Mouse (Mus musculus) brain, adult 2 months (tissue): ENCODE results near the gene Plcg1.

Experiments
- DNase-seq: peaks from one replicate; pipeline ENCODE4 v3.0.0; 2011; ENCODE audit warnings: low read depth, low spot score

Gene Plcg1

DNA sequence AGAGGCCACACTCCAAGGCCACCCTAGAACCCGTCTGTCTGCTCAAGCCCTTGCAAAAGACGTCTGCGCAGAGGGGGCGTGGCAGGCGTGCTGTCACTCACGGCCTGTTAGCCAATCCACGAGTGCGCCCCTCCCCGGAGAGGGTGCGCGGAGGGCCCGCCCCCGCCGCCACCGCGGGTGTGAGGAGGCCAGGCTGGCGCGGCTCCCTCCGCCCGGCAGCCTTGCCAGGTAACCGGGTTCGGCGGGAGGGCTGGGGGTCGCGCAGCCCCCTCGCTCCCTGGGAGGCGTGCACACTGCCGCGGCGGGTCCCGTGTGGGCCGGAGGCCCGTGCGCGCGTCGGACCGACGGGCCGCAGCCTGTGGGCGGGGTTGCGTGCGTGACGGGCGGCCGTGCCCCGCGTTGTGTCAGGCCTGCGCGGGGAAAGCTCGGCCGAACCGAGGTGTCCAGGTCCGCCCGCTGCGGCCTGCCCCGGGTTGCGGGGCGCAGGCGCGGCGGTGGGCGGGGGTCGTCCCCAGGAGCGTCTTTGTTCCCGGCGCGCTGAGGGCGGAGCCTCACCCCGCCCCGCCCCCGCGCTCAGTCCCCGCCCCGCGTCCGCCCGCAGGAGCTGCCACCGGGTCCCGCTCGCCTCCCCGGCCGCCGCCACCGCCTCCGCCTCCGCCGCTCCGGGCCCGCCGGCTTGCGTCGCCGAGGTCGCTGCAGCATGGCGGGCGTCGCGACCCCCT, at the start of gene Plcg1:
TSS of gene Plcg1 (plus strand) at position 184 of the 722 bp plus-strand sequence.
- DNase-seq, result peak; percentile 97

DNA sequence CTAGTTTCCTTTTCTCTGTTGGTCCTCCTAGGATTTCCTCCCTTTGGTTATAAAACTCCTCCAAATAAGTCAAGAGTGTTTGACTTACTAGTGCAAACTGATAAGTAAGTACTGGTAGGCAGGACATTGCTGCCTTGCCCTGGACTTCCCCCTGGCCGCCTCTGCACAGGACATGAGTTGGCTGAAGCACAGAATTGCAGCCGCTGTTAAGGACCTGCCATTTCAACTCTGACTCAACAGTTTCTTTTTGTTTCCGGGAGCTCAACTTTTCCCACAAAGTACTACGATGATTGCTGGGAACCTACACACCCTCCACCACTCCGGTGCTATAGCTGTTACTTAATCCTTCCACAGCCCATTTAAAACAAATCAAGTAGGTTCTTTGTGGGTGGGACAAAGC, 30.8 kb upstream of the Plcg1 start:
- DNase-seq, result no peak

DNA sequence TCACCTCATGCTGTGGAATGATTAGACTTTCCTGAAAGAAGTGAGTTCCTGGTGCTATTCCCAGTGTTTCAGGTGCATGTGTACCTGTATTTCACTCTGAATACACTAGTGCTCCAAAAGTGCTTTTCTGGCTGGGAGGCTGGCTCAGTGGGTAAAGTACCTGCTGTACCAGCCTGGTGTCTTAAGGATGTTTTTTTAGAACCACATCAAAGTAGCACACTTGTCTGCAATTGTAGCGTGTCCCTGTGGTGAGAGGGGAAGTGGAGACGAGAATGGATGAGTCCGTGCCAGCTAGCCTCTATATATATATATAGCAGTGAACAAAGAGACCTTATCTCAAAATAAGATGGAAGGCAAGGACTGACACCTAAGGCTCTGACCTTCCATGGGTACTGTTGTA, 29.5 kb upstream of the Plcg1 start:
- no peak for DNase-seq

DNA sequence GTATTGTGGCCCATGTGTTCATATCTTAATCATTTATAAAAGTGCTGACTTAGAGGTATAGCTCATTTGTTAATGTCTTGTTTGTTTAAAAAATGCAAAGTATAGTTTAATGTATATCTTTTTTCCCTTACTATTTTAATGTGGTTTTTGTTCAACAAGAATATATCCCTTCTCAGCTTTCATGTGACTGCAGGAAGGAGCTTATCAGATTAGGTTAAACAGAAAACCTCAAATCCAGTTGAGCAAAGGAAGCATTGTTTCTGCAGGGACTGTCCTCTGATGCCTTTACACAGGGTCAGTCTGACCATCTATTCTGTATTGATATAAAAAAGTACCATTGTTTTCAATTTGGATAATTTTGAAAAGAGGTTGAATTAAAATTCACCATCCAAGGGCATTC, 28.3 kb upstream of the Plcg1 start:
- no peak for DNase-seq

DNA sequence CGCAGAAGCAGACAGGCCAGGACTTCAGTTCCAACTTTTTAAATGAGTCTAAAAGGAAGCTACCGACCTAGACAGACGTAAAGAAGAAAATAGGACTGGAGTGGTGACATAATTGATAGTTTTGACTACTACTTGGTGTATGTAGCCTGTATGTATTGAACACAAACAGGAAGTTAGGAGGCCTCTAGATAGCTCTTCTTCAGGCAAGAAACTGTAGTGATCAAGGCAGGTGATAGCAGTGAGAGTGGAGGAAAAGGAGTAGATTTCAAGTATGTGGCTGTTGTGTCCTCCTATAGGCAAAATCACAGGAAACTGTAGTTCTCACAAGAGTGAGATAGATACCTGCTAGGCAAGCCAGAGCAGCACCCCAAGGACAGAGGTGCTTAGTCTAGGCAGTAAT, 23.4 kb upstream of the Plcg1 start:
- no peak for DNase-seq

DNA sequence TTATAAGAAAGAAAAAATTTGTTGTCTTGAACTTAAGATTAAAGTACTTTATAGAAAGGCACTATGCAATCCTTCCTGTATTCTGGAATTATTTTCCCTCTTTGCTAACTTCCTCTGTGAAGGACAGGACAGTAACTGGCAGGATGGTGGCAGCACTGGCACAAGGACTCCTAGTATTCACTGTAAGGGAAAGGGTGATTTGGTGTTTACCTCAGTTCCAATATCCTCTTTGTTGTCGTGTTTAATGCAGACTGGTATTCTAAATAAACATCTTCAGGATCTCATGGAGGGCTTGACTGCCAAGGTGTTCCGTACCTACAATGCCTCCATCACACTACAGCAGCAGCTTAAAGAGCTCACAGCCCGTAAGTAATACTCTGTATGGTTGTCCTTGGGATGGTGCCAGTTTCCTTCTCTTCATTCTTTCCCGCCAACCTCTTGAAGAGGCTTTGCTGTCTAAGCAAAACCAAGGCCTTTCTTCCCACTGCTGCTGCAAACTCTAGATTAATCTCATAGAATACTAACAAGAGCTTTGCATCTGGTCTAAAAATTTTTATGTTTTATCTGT, 15.6 kb upstream of the Plcg1 start:
- DNase-seq, result no peak

DNA sequence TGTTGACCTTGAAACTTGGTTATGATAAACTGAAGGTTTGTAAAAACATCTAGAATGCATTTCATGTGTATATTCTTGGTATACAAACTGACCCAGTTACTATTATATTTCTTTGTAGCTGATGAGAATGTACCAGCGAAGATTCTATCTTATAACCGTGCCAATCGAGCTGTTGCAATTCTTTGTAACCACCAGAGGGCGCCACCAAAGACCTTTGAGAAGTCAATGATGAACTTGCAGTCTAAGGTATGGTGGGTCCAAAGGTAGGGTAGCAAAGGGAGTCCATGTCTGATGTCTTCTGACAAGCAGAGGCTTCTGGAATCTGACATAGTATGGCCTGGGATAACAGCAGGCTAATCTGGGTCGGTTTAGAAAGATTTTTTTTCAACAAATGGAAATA, 13.8 kb upstream of the Plcg1 start:
- DNase-seq, result peak; percentile 72

DNA sequence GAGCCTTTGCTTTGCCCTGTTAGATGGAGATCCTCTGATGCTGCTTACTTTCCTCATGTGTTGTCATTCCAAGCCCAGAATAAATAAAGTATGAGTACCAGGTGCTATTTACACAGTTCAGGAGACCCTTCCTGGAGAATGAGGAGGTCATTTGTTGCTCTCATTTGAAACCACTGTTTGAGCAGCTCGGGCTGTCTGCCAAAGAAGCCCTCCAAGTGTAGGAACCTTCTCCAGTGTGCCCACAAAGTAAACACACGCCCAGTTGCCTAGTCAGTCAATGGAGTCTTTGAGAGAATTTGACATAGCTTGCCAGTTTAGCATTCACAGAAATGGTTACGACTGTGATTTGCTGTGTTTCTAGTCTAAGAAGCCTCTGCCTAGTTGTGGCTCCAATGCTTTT, 12.3 kb upstream of the Plcg1 start:
- no peak for DNase-seq

DNA sequence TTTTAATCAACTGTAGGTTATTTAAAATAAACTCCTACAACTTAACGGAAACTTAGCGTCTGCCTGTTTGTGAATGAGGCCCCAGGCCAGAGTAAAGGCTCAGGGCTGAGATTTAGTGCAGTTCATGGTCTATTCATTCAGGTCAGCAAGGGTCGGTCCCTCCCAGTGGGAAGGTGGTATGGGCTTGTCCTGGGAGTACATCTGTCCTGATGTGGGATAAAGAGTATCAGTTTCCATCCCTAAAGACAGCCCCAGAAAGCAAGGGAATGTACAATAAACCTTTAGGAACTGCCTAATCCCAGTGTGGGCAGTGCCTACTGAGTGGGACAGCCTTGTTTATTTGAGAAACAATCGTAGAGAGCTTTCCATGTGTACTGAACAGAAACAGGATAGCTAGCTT, 8.4 kb upstream of the Plcg1 start:
- DNase-seq, result no peak

DNA sequence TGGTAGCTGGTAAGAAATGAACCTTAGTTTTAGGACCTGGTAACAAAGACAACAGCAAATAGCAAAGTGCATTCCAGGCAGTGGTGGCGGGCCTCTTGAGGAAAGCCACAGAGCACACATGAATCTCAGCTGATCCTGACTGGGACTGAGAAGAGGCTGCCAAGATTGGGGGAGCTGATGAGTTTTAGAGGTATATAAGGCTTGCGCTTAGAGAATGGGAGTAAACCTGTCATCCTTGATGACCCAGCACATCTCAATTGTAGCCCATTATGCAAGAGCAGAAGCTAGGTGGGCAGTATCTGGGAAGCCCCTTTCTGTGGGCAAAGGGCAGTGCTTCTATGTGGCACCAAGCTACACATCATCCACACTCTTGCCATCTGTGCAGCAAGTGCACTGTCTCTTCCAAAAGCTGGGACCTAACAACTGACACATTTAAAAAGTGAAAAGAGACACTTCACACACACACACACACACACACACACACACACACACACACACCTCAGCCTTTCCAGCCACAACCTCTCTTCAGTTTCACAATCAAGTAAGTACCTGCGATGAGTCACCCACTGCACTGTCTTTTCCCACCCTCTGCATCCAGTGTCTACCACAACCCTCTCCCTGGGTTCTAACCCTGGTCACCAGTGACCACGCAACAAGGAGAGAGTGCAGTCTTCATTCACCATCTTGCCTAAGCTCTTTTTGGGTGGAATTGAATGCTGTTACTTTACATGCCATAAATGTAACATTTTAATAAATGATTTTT, 7.3 kb upstream of the Plcg1 start:
- no peak for DNase-seq

DNA sequence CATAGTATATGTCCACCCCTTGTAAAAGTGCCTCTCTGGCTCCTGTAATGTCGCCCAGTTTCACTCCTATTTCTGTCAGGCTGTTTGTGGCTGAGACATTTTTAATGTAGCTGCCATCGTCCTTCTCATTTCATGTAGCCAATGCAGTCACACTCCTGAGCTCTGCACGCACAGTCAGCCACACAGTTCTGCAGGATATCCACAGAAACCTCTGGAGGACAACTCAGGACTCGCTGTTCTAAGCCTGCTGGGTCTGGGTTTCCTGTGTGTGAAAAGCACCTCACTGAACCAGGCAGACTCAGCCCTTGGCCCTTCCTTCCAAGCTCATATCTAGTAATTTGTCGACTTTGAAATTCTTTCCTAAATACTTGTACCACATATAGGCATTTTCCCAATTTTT, 6.6 kb upstream of the Plcg1 start:
- no peak for DNase-seq

DNA sequence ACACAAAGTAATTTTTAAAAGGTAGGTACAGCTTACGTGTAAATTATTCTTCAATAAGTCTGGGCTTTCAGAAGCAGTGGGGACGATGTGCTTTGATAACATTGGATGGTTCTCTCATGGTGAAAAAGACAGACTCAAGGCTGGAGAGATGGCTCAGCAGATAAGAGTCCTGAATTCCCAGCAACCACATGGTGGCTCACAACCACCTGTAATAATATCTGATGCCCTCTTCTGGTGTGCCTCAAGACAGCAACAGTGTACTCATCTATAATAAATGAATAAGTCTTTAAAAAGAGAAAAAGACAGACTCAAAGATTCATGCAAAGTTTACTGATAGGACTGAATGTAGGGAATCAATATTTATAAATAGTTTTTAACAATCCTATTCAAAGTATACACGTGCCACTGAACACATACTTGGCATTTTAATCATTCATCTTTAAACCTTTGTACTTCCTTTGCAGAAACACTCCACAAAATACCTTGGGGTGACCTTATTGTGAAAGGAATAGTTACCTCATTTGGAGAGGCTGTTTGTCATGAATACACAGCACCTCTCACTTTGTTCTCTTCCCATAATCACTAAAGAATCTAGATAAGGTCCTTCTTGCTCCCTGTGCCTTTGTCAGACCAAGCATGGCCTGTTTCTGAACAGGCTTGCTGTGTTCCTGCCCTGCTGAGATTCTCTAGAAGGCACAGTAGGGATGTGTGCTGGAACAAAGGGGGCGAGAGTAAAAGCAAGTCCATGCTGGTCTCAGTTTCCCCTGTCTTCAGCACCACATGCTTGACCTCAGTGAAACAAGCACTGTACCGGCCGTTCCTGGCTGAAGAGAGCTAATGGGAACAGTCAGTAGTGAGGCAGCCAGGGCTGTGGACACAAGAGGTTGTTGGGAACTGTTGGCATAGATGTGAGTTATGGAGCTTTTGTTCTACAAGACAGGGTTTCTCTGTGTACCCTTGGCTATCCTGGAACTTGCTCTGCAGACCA, 4.9 kb upstream of the Plcg1 start:
- no peak for DNase-seq

DNA sequence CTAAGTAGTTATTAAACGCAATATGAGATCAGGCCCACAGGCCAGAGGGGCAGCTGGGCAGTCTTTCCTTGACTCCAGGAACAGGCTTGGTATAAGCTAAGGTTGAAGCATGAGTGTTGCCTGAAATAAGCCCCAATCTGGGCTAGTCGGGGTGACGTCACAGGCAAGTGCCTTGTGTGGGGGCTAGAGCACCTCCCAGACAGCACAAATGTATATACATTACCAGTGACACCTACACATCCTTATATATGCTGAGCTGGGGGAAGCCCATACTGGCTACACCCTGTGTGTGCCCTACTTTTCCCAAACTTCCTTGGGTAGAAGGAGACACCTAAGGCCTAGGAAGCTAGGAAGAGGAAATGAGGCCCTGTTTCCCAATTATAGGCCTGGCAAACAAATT, 2.1 kb upstream of the Plcg1 start:
- peak; percentile 75 for DNase-seq

DNA sequence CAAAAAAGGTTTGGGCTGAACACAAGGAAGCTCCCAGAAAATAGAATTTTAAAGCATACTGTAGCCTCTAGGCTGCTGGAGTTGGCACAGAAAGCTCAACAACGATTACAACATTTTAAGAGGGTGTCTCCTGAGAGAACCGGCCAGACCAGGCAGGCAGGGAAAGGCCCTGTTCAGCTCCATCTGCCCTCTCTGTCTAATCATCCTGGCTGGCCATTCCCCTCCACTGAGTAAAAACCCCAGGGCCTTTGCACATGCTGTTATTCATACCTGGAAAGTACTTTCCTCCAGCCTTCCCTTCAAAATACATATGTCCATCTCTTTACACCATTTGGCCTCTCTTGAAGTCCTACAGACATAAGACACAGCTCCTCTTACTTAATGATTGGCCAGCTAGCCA, 1.7 kb upstream of the Plcg1 start:
- DNase-seq, result no peak

DNA sequence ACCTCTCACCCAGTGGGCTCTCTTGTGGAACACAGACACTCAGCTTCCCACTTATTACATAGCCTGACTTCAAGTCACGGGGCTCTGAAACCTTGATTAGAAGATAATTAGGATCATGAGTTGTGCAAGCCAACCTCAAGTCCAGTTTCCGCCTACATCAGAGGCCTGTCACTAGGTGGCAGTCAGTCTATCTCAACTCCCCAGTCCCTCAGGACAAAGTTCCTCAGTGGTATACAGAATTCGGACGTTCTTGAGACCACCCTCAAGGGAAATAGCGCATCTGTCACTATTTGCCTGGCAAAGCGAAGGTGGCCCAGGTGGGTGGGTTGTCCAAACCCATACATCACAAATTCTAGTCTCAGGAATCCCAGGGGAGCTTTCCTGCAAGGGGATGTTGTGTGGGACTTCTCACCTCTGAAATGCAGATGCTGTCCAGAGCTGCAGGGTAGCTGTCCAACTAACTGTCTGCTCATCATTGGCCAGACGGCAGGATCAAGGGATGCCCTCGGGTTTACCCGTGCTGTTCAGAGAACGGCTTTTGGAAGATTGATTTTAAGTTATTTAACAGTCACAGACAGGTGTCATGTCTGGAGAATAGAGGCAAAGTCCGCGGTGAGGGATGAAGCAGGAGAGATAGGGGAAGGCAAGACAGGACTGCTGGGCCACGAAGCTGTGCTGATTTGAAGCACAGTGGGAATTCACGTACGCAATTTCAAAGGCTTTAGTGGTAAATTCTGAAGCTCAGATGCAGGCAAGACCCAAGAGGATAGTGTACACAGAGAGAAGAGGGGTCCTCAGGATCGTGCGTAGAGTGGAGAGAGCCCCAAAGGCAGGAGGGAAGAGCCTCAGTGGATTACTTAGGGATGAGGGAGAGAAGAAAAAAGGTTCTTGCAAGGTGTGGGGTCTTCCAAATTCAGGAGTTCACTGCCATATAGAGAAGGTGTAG, 976 bp upstream of the Plcg1 start:
- peak; percentile 71 for DNase-seq

DNA sequence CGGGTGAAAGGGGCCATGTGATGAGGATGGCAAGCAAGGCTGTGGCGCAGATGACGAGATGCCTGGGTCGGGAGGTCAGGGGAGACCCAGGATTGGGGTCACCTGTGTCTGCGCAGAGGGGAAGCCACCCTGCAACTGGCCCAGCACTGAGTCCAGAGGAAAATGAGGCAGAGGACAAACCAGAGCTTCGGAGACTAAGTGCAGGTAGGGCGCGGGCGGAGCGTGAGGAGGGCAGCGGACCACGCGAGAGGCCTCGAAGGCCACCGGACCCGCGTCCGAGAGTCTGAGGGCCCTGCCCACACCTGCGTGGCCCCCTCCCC, 343 bp upstream of the Plcg1 start:
- DNase-seq, result no peak

DNA sequence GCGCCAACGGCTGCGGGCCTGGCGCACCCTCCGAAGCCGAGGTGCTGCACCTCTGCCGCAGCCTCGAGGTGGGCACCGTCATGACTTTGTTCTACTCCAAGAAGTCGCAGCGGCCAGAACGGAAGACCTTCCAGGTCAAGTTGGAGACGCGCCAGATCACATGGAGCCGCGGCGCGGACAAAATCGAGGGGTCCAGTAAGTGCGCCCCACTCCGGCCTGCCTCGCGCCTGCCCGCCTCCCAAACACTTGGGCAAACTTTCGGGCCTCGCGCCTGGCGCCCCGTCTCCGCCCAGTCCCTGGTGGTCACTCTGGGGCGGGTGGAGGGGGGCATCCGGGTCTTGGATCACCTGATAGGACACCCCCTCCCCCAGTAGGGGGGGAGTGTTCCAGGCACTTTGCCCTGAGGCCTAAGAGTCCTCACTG, 750 bp downstream of the Plcg1 start:
- no peak for DNase-seq

DNA sequence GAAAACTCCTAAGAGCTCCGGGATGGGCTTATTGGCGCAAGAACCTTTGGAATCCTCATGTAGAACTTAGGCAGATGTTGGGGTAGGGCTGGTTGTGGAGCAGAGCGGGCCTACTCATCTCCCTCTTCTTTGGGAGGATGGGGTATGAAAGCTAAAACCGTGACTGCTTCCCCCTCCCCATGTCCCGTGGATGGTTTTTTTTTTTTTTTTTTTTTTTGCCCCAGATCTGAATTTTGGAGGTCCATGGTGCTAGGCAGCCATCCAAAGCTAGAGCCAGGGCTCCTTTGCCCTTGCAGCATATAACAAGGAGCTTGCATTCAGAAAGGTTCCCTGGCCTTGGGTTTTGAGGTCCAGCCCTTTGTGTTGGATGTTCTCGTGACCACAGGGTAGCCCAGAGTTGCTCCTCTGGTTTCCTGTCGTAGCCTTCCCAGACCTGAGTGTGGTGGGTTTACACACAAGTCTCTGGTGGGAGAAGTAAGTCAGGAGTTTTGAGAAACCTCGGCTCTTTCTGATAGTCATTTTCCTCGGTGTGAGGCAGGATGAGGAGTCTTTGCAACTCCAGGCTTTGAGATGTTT, 1.4 kb downstream of the Plcg1 start:
- no peak for DNase-seq

DNA sequence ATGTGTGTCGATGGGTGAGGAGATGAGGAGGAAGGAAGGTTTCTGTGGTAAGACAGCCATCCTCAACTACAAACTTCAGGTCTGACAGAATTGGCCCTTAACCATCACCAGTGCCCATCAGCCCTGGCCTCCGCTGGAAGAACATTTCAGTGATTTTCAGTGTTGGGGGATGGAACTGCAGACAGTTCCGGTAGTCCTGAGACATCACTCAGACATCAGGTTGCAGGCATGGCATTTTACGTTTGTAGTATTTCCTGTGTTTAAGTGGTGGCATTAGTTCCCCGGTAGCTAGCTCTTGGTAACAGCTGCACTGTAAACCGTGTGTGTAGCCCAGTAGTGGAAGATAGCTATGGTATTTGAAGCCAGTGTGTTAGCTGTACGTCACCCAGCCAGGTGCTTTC, 2.0 kb downstream of the Plcg1 start:
- no peak for DNase-seq

DNA sequence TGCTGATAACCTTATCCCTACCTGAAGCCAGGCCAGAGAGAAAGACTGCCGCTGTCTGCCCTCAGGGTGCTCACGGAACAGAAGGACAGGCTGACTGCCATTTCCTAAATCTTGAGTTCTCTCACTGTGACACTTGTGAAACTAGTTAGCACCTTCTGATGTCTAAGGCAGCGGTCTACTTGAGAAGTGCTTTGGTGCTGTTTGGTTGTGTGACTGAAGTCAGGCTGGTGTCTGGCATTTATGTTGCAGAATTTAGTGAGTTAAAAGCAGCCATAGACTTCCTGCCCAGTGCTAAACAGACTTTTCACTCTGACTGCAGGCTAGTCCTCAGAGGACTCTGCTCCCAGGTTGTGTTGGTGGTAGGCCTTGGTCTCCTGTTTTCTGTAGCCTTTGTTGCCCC, 3.2 kb downstream of the Plcg1 start:
- DNase-seq, result no peak
